Mouse (Mus musculus) embryonic facial prominence, embryonic 14.5 days (tissue): ENCODE measurements around the gene Nr6a1. TPM values are rescaled to one million over a fixed set of nuclear protein-coding genes. Genes with fewer than 3 reads are reported as not detected.
A peak's percentile ranks its signal among the peaks of the same experiment; 100 is the strongest.

ENCODE experiments used
- ATAC-seq: fragments of 200-750 bp; cut with Nextera tagmentation; 2 replicates; pipeline ENCODE4 v1.8.0; 2017; ENCODE audit warnings: low read depth, moderate number of reproducible peaks, moderate TSS enrichment
- DNase-seq: peaks from one replicate; pipeline ENCODE4 v3.0.0-alpha.2; 2015; ENCODE audit warnings: low spot score
- H3K27ac ChIP-seq: fragments of 300-500 bp; sonication (generic); replicated peaks from 2 replicates; pipeline ENCODE4 v1.5.1; 2014; ENCODE audit warnings: low read depth, mild to moderate bottlenecking, low read length, moderate library complexity
- H3K27me3 ChIP-seq: fragments of 300-500 bp; sonication (generic); replicated peaks from 2 replicates; pipeline ENCODE4 v1.6.1; 2014; ENCODE audit warnings: low read length; ENCODE audit not compliant: control insufficient read depth, insufficient read depth
- H3K36me3 ChIP-seq: fragments of 300-500 bp; sonication (generic); 2 replicates; pipeline ENCODE4 v1.6.1; 2014; ENCODE audit warnings: low read length, mixed read lengths; ENCODE audit not compliant: control insufficient read depth, insufficient read depth
- H3K4me1 ChIP-seq: fragments of 300-500 bp; sonication (generic); 2 replicates; pipeline ENCODE4 v1.6.1; 2014; ENCODE audit warnings: antibody characterized with exemption, low read length; ENCODE audit not compliant: control insufficient read depth, insufficient read depth
- H3K4me2 ChIP-seq: fragments of 300-500 bp; sonication (generic); 2 replicates; pipeline ENCODE4 v1.6.1; 2014; ENCODE audit warnings: low read depth, mild to moderate bottlenecking, low read length, moderate library complexity, mixed read lengths
- H3K4me3 ChIP-seq: fragments of 300-500 bp; sonication (generic); 2 replicates; pipeline ENCODE4 v1.5.1; 2014; ENCODE audit warnings: low read depth, mild to moderate bottlenecking, low read length
- H3K9ac ChIP-seq: fragments of 300-500 bp; sonication (generic); 2 replicates; pipeline ENCODE4 v1.6.1; 2014; ENCODE audit warnings: low read depth, mild to moderate bottlenecking, low read length, moderate library complexity, mixed read lengths
- H3K9me3 ChIP-seq: fragments of 300-500 bp; sonication (generic); 2 replicates; pipeline ENCODE4 v1.6.1; 2016; ENCODE audit warnings: low read length; ENCODE audit not compliant: control insufficient read depth
- WGBS: fragments of 180-500 bp; shearing (Covaris S2); extraction: QIAGEN DNeasy Blood & Tissue Kit; methylation state at CpG from one replicate; pipeline ENCODE4 v1.1.7; 2014; 5-methylcytosine and 5-hydroxymethylcytosine counted together
- polyA plus RNA-seq: library from polyadenylated mRNA; unstranded; fragments of >200 nt; fragmentation: Nextera tagmentation; extraction: Ambion mirVana; gene quantifications from 2 replicates; pipeline ENCODE4 v1.2.1, GENCODE M21; 2014

Nr6a1 gene
- polyA plus RNA-seq, 1 experiment from 2014 or later = 1.7 TPM

DNA sequence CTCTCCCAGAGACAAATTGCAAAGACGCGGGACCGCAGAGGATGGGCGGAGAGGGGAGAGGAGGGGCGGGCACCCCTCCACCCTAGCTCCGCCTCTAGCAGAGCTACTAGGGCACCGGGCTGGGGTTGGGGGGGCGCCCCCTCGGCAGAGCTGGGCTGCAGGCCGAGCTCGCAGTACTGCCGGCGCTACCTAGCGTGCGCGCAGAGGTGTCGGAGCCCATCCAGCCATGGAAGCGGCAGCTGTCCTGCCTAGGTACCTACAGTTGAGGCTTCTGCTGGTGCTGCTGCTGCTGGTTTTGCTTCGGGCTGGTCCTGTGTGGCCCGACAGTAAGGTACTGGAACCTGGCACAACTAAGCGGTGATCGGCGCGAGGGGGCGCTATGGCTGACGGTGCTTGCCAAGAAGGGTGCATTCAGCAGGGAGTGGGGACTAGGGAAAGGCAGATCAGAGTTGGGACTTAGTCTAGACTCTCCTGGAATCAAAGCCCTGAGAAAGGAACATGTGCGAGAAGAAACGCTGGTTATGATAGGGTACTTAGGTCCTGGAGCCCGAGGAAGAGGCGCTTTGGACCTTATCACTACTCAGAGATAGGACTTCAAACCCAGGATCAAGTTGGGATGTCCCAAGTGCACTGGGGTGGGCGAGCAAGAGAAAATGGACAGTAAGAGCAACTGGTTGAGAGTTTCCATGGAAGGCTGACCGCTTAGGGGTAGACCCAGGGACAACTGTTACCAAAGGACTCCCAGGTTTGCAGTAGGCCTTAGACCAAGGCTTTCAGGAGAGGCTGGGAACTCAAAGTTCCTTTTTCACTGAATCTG, 4.6 kb upstream of the Nr6a1 start, which contains the start of gene Olfml2a:
Gene Olfml2a (plus strand): TSS at position 128 of the 817 bp plus-strand sequence.
- ATAC-seq (peak; percentile 85), DNase-seq (peak; percentile 84)
- Histone ChIP-seq H3K9ac (peak within 1 kb of the TSS; percentile 64), H3K9me3 (no peaks in the 10 kb centered on the region), H3K4me1 (peaks cover 26% of the 10 kb centered on the region), H3K36me3 (no peaks in the 10 kb centered on the region), H3K4me2 (peak within 1 kb of the TSS; percentile 87), H3K27me3 (no peaks in the 10 kb centered on the region), H3K4me3 (peak within 1 kb of the TSS; percentile 48), H3K27ac (0 out of 2 replicates have a peak within 1 kb of the TSS, but pooled peaks have one; percentile 39)
- WGBS = 13% methylated on average over 24 of the region's 32 CpGs

DNA sequence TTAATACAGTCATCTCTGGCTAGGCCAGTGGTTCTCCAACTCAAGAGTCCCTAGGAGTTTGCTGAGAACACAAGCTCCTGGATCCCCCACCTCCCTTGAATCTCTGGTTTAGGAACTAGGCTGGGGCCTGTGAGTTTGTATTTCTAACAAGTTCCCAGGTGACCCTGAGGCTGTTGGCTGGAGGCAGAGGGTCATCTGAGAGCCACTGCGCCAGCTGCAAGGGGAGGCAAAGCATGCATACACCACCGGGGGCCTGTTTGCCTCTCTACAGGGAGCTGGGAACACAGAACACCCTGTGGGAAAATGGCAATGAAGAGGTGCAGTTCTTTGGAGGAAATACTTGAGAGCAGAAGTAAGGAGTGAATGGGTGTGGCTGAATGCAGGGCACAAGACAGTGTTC, 2.8 kb upstream of the Nr6a1 start:
- H3K4me1 ChIP-seq = peaks cover 22% of the 10 kb centered on the region
- no peak overlapping the region for H3K4me2 ChIP-seq
- peaks cover 4% of the 10 kb centered on the region for H3K27me3 ChIP-seq
- no peaks in the 10 kb centered on the region for H3K9me3 ChIP-seq
- WGBS = 62% methylated on average over 2 of the region's 2 CpGs
- no peak overlapping the region for H3K9ac ChIP-seq
- ATAC-seq = no peak
- no peak overlapping the region for H3K27ac ChIP-seq
- no peak for DNase-seq
- H3K36me3 ChIP-seq = no peaks in the 10 kb centered on the region
- no peak overlapping the region for H3K4me3 ChIP-seq

- WGBS = under 1% methylated on average over 34 of the region's 53 CpGs
- peak; percentile 98 for DNase-seq
- peak overlapping the region; percentile 68 for H3K9ac ChIP-seq
- H3K4me2 ChIP-seq = peak overlapping the region; percentile 98
- 0 out of 2 replicates have a peak overlapping the region, but pooled peaks have one; percentile 11 for H3K27ac ChIP-seq
- H3K4me1 ChIP-seq = peaks cover 2% of the 10 kb centered on the region
- ATAC-seq = peak; percentile 95
- no peaks in the 10 kb centered on the region for H3K36me3 ChIP-seq
- H3K27me3 ChIP-seq = peaks cover 21% of the 10 kb centered on the region
- H3K4me3 ChIP-seq = peak overlapping the region; percentile 77
- no peaks in the 10 kb centered on the region for H3K9me3 ChIP-seq
These were observed 1.2 kb downstream of the Nr6a1 start for GRCm38 (mm10) chr2:38926145-38926891.

GRCm38 (mm10) chr2:38925171-38926080, 2.1 kb downstream of the Nr6a1 start:
- Histone ChIP-seq H3K36me3 (no peaks in the 10 kb centered on the region), H3K4me1 (no peaks in the 10 kb centered on the region), H3K27ac (0 out of 2 replicates have a peak overlapping the region, but pooled peaks have one; percentile 11), H3K4me2 (peak overlapping the region; percentile 98), H3K9ac (peak overlapping the region; percentile 68), H3K9me3 (no peaks in the 10 kb centered on the region), H3K27me3 (peaks cover 21% of the 10 kb centered on the region), H3K4me3 (peak overlapping the region; percentile 77)
- DNase-seq = no peak
- WGBS = under 1% methylated on average over 46 of the region's 51 CpGs
- ATAC-seq = peak; percentile 44

GRCm38 (mm10) chr2:38924571-38924970, 2.9 kb downstream of the Nr6a1 start:
- no peaks in the 10 kb centered on the region for H3K9me3 ChIP-seq
- H3K36me3 ChIP-seq = no peaks in the 10 kb centered on the region
- DNase-seq (no peak), ATAC-seq (no peak)
- peaks cover 21% of the 10 kb centered on the region for H3K27me3 ChIP-seq
- 8% methylated on average over 10 of the region's 10 CpGs for WGBS
- H3K9ac ChIP-seq = no peak overlapping the region
- H3K27ac ChIP-seq = no peak overlapping the region
- peak overlapping the region; percentile 77 for H3K4me3 ChIP-seq
- H3K4me1 ChIP-seq = no peaks in the 10 kb centered on the region
- peak overlapping the region; percentile 98 for H3K4me2 ChIP-seq

DNA sequence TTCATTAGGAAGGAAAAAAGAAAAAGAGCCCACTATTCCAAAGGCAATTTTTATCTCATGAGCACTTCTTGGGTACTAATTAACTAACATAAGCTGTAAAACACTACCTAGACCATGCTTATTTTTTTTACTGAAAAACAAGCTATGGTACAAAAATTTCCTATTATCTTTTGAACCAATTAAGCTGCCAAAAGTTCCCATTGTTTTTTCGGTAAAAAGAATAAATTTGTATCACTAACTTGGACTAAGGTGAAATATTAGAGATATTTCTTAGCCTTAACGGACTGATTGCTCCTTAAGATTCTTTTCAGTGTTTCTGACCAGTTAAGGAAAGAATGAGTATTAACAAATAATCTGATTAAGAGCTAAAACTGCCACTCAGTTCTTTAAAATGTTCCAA, 3.6 kb downstream of the Nr6a1 start:
- H3K36me3 ChIP-seq = no peaks in the 10 kb centered on the region
- peaks cover 21% of the 10 kb centered on the region for H3K27me3 ChIP-seq
- WGBS = 68% methylated on average over 2 of the region's 2 CpGs
- no peak for DNase-seq
- H3K9ac ChIP-seq = no peak overlapping the region
- ATAC-seq = no peak
- no peak overlapping the region for H3K27ac ChIP-seq
- H3K4me3 ChIP-seq = no peak overlapping the region
- no peak overlapping the region for H3K4me2 ChIP-seq
- H3K4me1 ChIP-seq = no peaks in the 10 kb centered on the region
- no peaks in the 10 kb centered on the region for H3K9me3 ChIP-seq

DNA sequence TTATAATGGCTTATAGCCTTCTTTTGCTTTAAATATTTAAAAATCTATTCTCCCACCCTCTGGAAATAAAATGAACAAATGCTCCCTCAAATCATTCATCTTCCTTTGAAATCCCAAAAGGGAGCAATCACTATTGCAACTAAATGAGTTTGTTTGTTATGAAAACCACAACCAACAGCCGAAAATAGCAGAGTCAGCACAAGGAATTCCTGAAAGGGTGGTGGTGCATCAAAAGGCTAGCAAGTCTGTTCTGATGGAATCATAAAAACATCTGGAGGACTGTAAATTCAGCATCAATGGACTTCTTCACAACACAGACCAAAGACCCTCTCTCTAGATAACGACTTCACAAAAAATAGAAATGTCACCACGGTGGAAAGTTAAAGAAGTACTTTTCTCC, 4.0 kb downstream of the Nr6a1 start:
- no peak overlapping the region for H3K4me2 ChIP-seq
- H3K27ac ChIP-seq = no peak overlapping the region
- no peaks in the 10 kb centered on the region for H3K4me1 ChIP-seq
- ATAC-seq (no peak), DNase-seq (no peak)
- no peaks in the 10 kb centered on the region for H3K36me3 ChIP-seq
- H3K27me3 ChIP-seq = peaks cover 21% of the 10 kb centered on the region
- H3K9me3 ChIP-seq = no peaks in the 10 kb centered on the region
- H3K4me3 ChIP-seq = no peak overlapping the region
- 43% methylated on average over 3 of the region's 3 CpGs for WGBS
- H3K9ac ChIP-seq = no peak overlapping the region

DNA sequence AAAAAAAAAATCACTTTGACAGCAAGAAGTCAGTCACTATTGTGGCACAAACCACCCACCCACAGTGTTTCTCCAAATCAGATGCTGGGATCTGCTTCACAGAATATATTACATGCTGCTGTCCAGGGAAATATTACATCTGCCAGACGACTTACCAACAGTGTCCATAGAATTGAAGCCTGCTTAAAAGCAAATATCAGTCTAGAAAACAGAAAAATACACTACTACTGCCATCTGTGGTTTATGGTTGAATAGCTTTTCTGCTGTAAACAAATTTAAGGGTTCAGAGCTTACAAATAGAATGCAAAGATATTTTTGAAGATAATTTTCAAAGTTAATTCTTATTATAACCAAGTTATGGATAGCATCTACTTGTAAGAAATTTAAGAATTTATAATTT, 6.1 kb downstream of the Nr6a1 start:
- H3K9me3 ChIP-seq = no peaks in the 10 kb centered on the region
- H3K27ac ChIP-seq = no peak overlapping the region
- no peak overlapping the region for H3K9ac ChIP-seq
- H3K4me1 ChIP-seq = no peaks in the 10 kb centered on the region
- WGBS = 25% methylated on average over 1 of the region's 1 CpGs
- H3K4me3 ChIP-seq = no peak overlapping the region
- H3K36me3 ChIP-seq = no peaks in the 10 kb centered on the region
- H3K4me2 ChIP-seq = no peak overlapping the region
- H3K27me3 ChIP-seq = peaks cover 21% of the 10 kb centered on the region
- no peak for DNase-seq
- no peak for ATAC-seq
